Mouse (Mus musculus) right cerebral cortex, postnatal 14 days (tissue): Measurements from ENCODE around the gene Pgm2.

Experiments
- DNase-seq: peaks from one replicate; pipeline ENCODE4 v3.0.0; 2022

Gene Pgm2

GRCm38 (mm10) chr5:64077353-64077752 lies 15.4 kb upstream of the Pgm2 start:
- no peak for DNase-seq

GRCm38 (mm10) chr5:64078740-64079461 lies 13.8 kb upstream of the Pgm2 start:
- no peak for DNase-seq

GRCm38 (mm10) chr5:64079462-64079817 lies 13.3 kb upstream of the Pgm2 start:
- DNase-seq: no peak

GRCm38 (mm10) chr5:64083447-64084359 lies 9.0 kb upstream of the Pgm2 start:
- DNase-seq: no peak

- DNase-seq: no peak
Observed at GRCm38 (mm10) chr5:64085405-64085804, 7.3 kb upstream of the Pgm2 start.

- no peak for DNase-seq
Observed at GRCm38 (mm10) chr5:64088740-64089139, 4.0 kb upstream of the Pgm2 start.

- no peak for DNase-seq
Observed at GRCm38 (mm10) chr5:64093349-64093871, 660 bp downstream of the Pgm2 start.

GRCm38 (mm10) chr5:64095342-64095993 lies 2.7 kb downstream of the Pgm2 start:
- no peak for DNase-seq

GRCm38 (mm10) chr5:64101993-64102716 lies 9.4 kb downstream of the Pgm2 start:
- no peak for DNase-seq

- DNase-seq: no peak
Observed at GRCm38 (mm10) chr5:64102717-64103075, 9.9 kb downstream of the Pgm2 start.

- no peak for DNase-seq
Observed at GRCm38 (mm10) chr5:64107596-64108289, 15.0 kb downstream of the Pgm2 start.

GRCm38 (mm10) chr5:64109217-64109616 lies 16.5 kb downstream of the Pgm2 start:
- no peak for DNase-seq

- DNase-seq: no peak
Observed at GRCm38 (mm10) chr5:64112360-64112759, 19.6 kb downstream of the Pgm2 start.

GRCm38 (mm10) chr5:64114210-64114609 lies 21.5 kb downstream of the Pgm2 start:
- DNase-seq: no peak

- DNase-seq: no peak
Observed at GRCm38 (mm10) chr5:64117191-64117590, 24.4 kb downstream of the Pgm2 start.

- no peak for DNase-seq
Observed at GRCm38 (mm10) chr5:64125783-64126182, 33.0 kb downstream of the Pgm2 start.

- no peak for DNase-seq
Observed at GRCm38 (mm10) chr5:64131550-64131949, 38.8 kb downstream of the Pgm2 start.

GRCm38 (mm10) chr5:64133901-64134300 lies 41.2 kb downstream of the Pgm2 start:
- DNase-seq: no peak

GRCm38 (mm10) chr5:64136325-64136724 lies 43.6 kb downstream of the Pgm2 start:
- no peak for DNase-seq

- no peak for DNase-seq
Observed at GRCm38 (mm10) chr5:64140202-64140601, 47.5 kb downstream of the Pgm2 start.

GRCm38 (mm10) chr5:64144315-64144714 lies 51.6 kb downstream of the Pgm2 start:
- DNase-seq: no peak

- no peak for DNase-seq
Observed at GRCm38 (mm10) chr5:64146384-64147005, 53.7 kb downstream of the Pgm2 start.
